Comparison of ENCODE assay signal across 8 mouse cellular contexts in genomic region chr10:12922574-12923353, GRCm38 (mm10). TPM values are rescaled to one million over a fixed set of nuclear protein-coding genes. Genes with fewer than 3 reads are reported as not detected.
DNase-seq lines count a peak whose midpoint lies in the region; ATAC-seq lines count a peak whose summit lies in the region.

No protein-coding gene starts in this region.

- peak; percentile 96 for DNase-seq in adipocyte (ENCODE audit: low spot score)
- peak; percentile 97 for DNase-seq in embryo, embryonic 10 days (ENCODE audit: low spot score)
- peak; percentile 89 for DNase-seq in gastrocnemius, postnatal 10 days
- DNase-seq in induced T-regulatory cell, adult 2 months (ENCODE audit: low read depth): peak; percentile 98
- DNase-seq in left cerebral cortex, adult 9 months (ENCODE audit: low spot score in 2 of 2): peak; percentile 88 to 100
- peak; percentile 84 for DNase-seq in right cerebral cortex, postnatal 14 days
- peak; percentile 94 to 95 for DNase-seq in urinary bladder, postnatal 36 days (ENCODE audit: low spot score in 2 of 2)

- ATAC-seq in megakaryocyte progenitor cell, adult 5-6 weeks (replicated peaks; ENCODE audit: poor library complexity): peak; percentile 73

RNA-seq across cellular contexts. Expression of gene Stx11, which starts 41.3 kb away (rescaled TPM):
- total RNA-seq in gastrocnemius, postnatal 10 days (2021): under 1 TPM; 0.59 to 0.79 TPM
- total RNA-seq in megakaryocyte progenitor cell, adult 5-6 weeks (2015): 5.1 and 7.6 TPM in 2 replicates
- total RNA-seq in megakaryocyte progenitor cell, adult 5-6 weeks (2017): 5.7 and 6.8 TPM in 2 replicates

RNA-seq across cellular contexts. Expression of gene Utrn, which starts 53.6 kb away (rescaled TPM):
- 10 to 100 TPM; 60.0 to 71.8 TPM for total RNA-seq in gastrocnemius, postnatal 10 days (2021)
- 25.6 and 28.2 TPM in 2 replicates for total RNA-seq in megakaryocyte progenitor cell, adult 5-6 weeks (2015)
- 17.2 and 24.2 TPM in 2 replicates for total RNA-seq in megakaryocyte progenitor cell, adult 5-6 weeks (2017)

Comparison
In these comparisons a context has a peak if more than half of its experiments do, and no peak if none do; other contexts are left out.
1. Peak in every context shown above with its lines: DNase-seq and ATAC-seq.